Mouse (Mus musculus) limb, embryonic 14.5 days (tissue): ENCODE measurements at regions not wholly inside any gene's neighbourhood (a gene's known extent, or its start where the extent isn't known, plus 50 kb on each side); places are given as distances from the start of the nearest gene placed in this dataset.

Experiments used
- ATAC-seq: fragments of 200-750 bp; cut with Nextera tagmentation; 2 replicates; pipeline ENCODE4 v1.8.0; 2017; ENCODE audit warnings: low read depth, moderate number of reproducible peaks, moderate TSS enrichment; ENCODE audit not compliant: low FRiP score
- DNase-seq: peaks from one replicate; pipeline ENCODE4 v3.0.0-alpha.2; 2015; ENCODE audit warnings: low spot score
- H3K27ac ChIP-seq: fragments of 300-500 bp; sonication (generic); replicated peaks from 2 replicates; pipeline ENCODE4 v1.5.1; 2014; ENCODE audit warnings: low read depth, mild to moderate bottlenecking, low read length, moderate library complexity, mixed read lengths
- H3K27me3 ChIP-seq: fragments of 300-500 bp; sonication (generic); 2 replicates; pipeline ENCODE4 v1.6.1; 2014; ENCODE audit warnings: low read length, mixed read lengths; ENCODE audit not compliant: control insufficient read depth, insufficient read depth
- H3K36me3 ChIP-seq: fragments of 300-500 bp; sonication (generic); 2 replicates; pipeline ENCODE4 v1.6.1; 2014; ENCODE audit warnings: mild to moderate bottlenecking, low read length, moderate library complexity, mixed read lengths; ENCODE audit not compliant: control insufficient read depth, insufficient read depth
- H3K4me1 ChIP-seq: fragments of 300-500 bp; sonication (generic); 2 replicates; pipeline ENCODE4 v1.6.1; 2014; ENCODE audit warnings: antibody characterized with exemption, low read length, mixed read lengths; ENCODE audit not compliant: control insufficient read depth, insufficient read depth
- H3K4me2 ChIP-seq: fragments of 300-500 bp; sonication (generic); replicated peaks from 2 replicates; pipeline ENCODE4 v1.6.1; 2014; ENCODE audit warnings: low read depth, mild to moderate bottlenecking, low read length, moderate library complexity; ENCODE audit not compliant: severe bottlenecking
- H3K4me3 ChIP-seq: fragments of 300-500 bp; sonication (generic); replicated peaks from 2 replicates; pipeline ENCODE4 v1.5.1; 2014; ENCODE audit warnings: low read length
- H3K9ac ChIP-seq: fragments of 300-500 bp; sonication (generic); 2 replicates; pipeline ENCODE4 v1.6.1; 2014; ENCODE audit warnings: mild to moderate bottlenecking, low read depth, low read length, moderate library complexity; ENCODE audit not compliant: severe bottlenecking
- H3K9me3 ChIP-seq: fragments of 300-500 bp; sonication (generic); 2 replicates; pipeline ENCODE4 v1.6.1; 2016; ENCODE audit warnings: low read length; ENCODE audit not compliant: control insufficient read depth
- POLR2A ChIP-seq: fragments of 200-500 bp; IDR thresholded peaks from 2 replicates; pipeline ENCODE4 v1.8.0; 2012; ENCODE audit warnings: inconsistent platforms, mild to moderate bottlenecking, moderate library complexity, borderline replicate concordance; ENCODE audit not compliant: insufficient read depth, insufficient read length; ENCODE audit errors: extremely low read depth
- WGBS: fragments of 180-500 bp; shearing (Covaris S2); extraction: QIAGEN DNeasy Blood & Tissue Kit; methylation state at CpG from one replicate; pipeline ENCODE4 v1.1.7; 2014; 5-methylcytosine and 5-hydroxymethylcytosine counted together

DNA sequence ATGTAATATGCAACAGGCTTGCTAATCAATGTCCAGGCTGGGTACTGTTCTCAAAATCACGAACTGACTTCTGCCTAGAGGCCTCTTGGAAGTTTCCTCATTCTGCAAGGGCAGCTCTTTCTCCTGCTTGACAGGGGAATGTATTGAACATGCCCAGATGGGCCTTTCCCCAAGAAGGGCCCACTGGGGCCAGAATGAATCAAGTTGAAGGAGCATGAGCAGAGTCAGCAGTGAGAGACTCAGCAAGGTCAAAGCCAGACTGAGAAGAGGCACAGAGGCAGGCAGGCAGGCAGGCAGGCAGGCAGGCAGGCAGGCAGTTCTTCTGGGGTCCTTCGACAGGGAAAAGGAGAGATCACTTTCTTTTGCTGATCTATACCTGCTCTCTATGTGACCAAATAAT is 59.0 kb upstream of the Rora start:
- Histone ChIP-seq H3K9ac (no peak overlapping the region), H3K36me3 (no peaks in the 10 kb centered on the region), H3K4me2 (no peak overlapping the region), H3K27ac (no peak overlapping the region), H3K27me3 (no peaks in the 10 kb centered on the region), H3K9me3 (no peaks in the 10 kb centered on the region), H3K4me1 (no peaks in the 10 kb centered on the region), H3K4me3 (no peak overlapping the region)
- no peak for ATAC-seq
- 78% methylated on average over 2 of the region's 2 CpGs for WGBS
- no peak for TF ChIP-seq POLR2A
- DNase-seq: no peak
